Mouse (Mus musculus) lung, postnatal 0 days (tissue): Measurements from ENCODE around the gene Akirin1. TPM values are rescaled to one million over a fixed set of nuclear protein-coding genes. Genes with fewer than 3 reads are reported as not detected.

Source experiments
- ATAC-seq: fragments of 200-750 bp; cut with Nextera tagmentation; 2 replicates; pipeline ENCODE4 v1.8.0; 2017; ENCODE audit warnings: moderate library complexity
- DNase-seq: peaks from one replicate; pipeline ENCODE4 v3.0.0-alpha.2; 2016; ENCODE audit warnings: low spot score
- H3K27ac ChIP-seq: fragments of 300-500 bp; sonication (generic); 2 replicates; pipeline ENCODE4 v1.5.1; 2014; ENCODE audit warnings: antibody characterized with exemption, mild to moderate bottlenecking, low read length, mixed read lengths
- H3K27me3 ChIP-seq: fragments of 300-500 bp; sonication (generic); replicated peaks from 2 replicates; pipeline ENCODE4 v1.6.1; 2014; ENCODE audit warnings: low read length, mixed read lengths; ENCODE audit not compliant: insufficient read depth
- H3K36me3 ChIP-seq: fragments of 300-500 bp; sonication (generic); 2 replicates; pipeline ENCODE4 v1.6.1; 2014; ENCODE audit warnings: low read length, mixed read lengths; ENCODE audit not compliant: insufficient read depth
- H3K4me1 ChIP-seq: fragments of 300-500 bp; sonication (generic); 2 replicates; pipeline ENCODE4 v1.6.1; 2014; ENCODE audit warnings: antibody characterized with exemption, low read depth, low read length, mixed read lengths; ENCODE audit not compliant: insufficient read depth
- H3K4me2 ChIP-seq: fragments of 300-500 bp; sonication (generic); replicated peaks from 2 replicates; pipeline ENCODE4 v1.6.1; 2014; ENCODE audit warnings: low read depth, mild to moderate bottlenecking, low read length, moderate library complexity, mixed read lengths
- H3K4me3 ChIP-seq: fragments of 300-500 bp; sonication (generic); 2 replicates; pipeline ENCODE4 v1.5.1; 2014; ENCODE audit warnings: low read depth, low read length
- H3K9ac ChIP-seq: fragments of 300-500 bp; sonication (generic); replicated peaks from 2 replicates; pipeline ENCODE4 v1.6.1; 2014; ENCODE audit warnings: low read depth, mild to moderate bottlenecking
- H3K9me3 ChIP-seq: fragments of 300-500 bp; sonication (generic); 2 replicates; pipeline ENCODE4 v1.6.1; 2016; ENCODE audit warnings: low read length, mixed read lengths
- CTCF ChIP-seq: IDR thresholded peaks from 2 replicates; pipeline ENCODE4 v1.5.1; 2016; ENCODE audit warnings: antibody characterized with exemption, mild to moderate bottlenecking
- EP300 ChIP-seq: IDR thresholded peaks from 2 replicates; pipeline ENCODE4 v1.6.1; 2016; ENCODE audit warnings: antibody characterized with exemption, mild to moderate bottlenecking, control low read depth
- WGBS: fragments of 180-500 bp; shearing (Covaris S2); extraction: QIAGEN DNeasy Blood & Tissue Kit; methylation state at CpG from one replicate; pipeline ENCODE4 v1.1.7; 2014; 5-methylcytosine and 5-hydroxymethylcytosine counted together
- polyA plus RNA-seq: library from polyadenylated mRNA; unstranded; fragments of >200 nt; fragmentation: Nextera tagmentation; extraction: Ambion mirVana; gene quantifications from 2 replicates; pipeline ENCODE4 v1.2.1, GENCODE M21; 2015

Akirin1 gene
- polyA plus RNA-seq, 1 experiment from 2014 or later = 37.9 TPM

GRCm38 (mm10) chr4:123749484-123750130, 538 bp downstream of the Akirin1 start:
- no peak for TF ChIP-seq CTCF
- no peak for TF ChIP-seq EP300
- WGBS = 2% methylated on average over 49 of the region's 55 CpGs
- DNase-seq (peak; percentile 32), ATAC-seq (peak; percentile 79)
- Histone ChIP-seq H3K36me3 (no peaks in the 10 kb centered on the region), H3K9ac (peak overlapping the region; percentile 97), H3K4me3 (peak overlapping the region; percentile 94), H3K27me3 (no peaks in the 10 kb centered on the region), H3K9me3 (no peaks in the 10 kb centered on the region), H3K27ac (peak overlapping the region; percentile 82), H3K4me1 (peaks cover 3% of the 10 kb centered on the region; the same call in 1 of the 2 replicates), H3K4me2 (peak overlapping the region; percentile 84)

DNA sequence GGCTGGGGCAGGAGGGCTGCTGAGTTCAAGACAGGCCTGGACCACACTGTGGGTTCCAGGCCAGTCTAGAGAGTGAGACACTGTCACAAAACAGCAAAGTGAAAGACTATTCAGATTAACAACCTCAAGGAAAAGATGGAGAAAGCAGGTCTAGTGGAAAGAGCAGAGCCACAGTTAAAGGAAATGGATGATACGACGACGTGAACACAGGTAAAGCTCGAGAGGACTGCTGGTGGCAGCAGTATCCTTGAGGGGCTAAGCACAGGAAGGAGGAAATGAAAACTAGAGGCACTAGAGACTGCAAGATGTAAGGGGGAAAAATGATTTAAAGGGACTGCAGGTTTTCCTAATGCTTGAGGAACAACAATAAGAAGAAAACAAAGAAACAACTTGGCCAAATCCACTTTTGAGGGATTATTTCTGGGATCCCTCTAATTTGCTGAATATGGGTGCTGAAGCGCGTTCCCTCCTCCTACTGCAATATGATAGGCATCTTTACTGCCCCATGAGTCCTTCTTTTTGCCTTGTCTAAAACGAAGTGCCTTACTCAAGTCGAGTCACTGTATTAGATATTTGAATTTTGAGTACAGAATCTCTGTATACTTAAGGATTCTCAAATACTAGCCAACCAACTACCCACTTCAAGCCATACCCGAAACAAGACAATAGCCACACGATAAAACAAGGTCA, 1.3 kb downstream of the Akirin1 start:
- ATAC-seq (no peak), DNase-seq (peak; percentile 22)
- H3K27ac ChIP-seq = no peak overlapping the region
- H3K36me3 ChIP-seq = no peaks in the 10 kb centered on the region
- WGBS = 9% methylated on average over 10 of the region's 10 CpGs
- TF ChIP-seq EP300 (no peak), CTCF (no peak)
- H3K4me2 ChIP-seq = peak overlapping the region; percentile 84
- peak overlapping the region; percentile 97 for H3K9ac ChIP-seq
- H3K4me1 ChIP-seq = peaks cover 3% of the 10 kb centered on the region; the same call in 1 of the 2 replicates
- H3K9me3 ChIP-seq = no peaks in the 10 kb centered on the region
- peak overlapping the region; percentile 94 for H3K4me3 ChIP-seq
- H3K27me3 ChIP-seq = no peaks in the 10 kb centered on the region

GRCm38 (mm10) chr4:123745221-123745775, 4.8 kb downstream of the Akirin1 start:
- Histone ChIP-seq H3K36me3 (peaks cover 18% of the 10 kb centered on the region; the same call in 1 of the 2 replicates), H3K27me3 (no peaks in the 10 kb centered on the region), H3K9me3 (no peaks in the 10 kb centered on the region), H3K4me1 (no peaks in the 10 kb centered on the region; the same call in 1 of the 2 replicates), H3K9ac (no peak overlapping the region), H3K27ac (no peak overlapping the region), H3K4me3 (no peak overlapping the region), H3K4me2 (no peak overlapping the region)
- no peak for TF ChIP-seq EP300
- peak; percentile 5; the same call in 1 of the 2 replicates for TF ChIP-seq CTCF
- ATAC-seq = no peak
- 86% methylated on average over 4 of the region's 4 CpGs for WGBS
- DNase-seq = no peak

- no peak for TF ChIP-seq EP300
- no peak for TF ChIP-seq CTCF
- H3K27me3 ChIP-seq = no peaks in the 10 kb centered on the region
- no peak overlapping the region for H3K27ac ChIP-seq
- no peak overlapping the region for H3K4me3 ChIP-seq
- H3K36me3 ChIP-seq = peaks cover 29% of the 10 kb centered on the region; the same call in 1 of the 2 replicates
- H3K4me1 ChIP-seq = no peaks in the 10 kb centered on the region; the same call in 1 of the 2 replicates
- no peak for DNase-seq
- H3K9me3 ChIP-seq = no peaks in the 10 kb centered on the region
- H3K4me2 ChIP-seq = no peak overlapping the region
- no peak overlapping the region for H3K9ac ChIP-seq
- 80% methylated on average over 1 of the region's 1 CpGs for WGBS
- no peak for ATAC-seq
These were observed 7.3 kb downstream of the Akirin1 start for GRCm38 (mm10) chr4:123742891-123743290.

- H3K4me3 ChIP-seq = no peak overlapping the region
- DNase-seq = no peak
- peaks cover 38% of the 10 kb centered on the region for H3K36me3 ChIP-seq
- no peak overlapping the region for H3K27ac ChIP-seq
- H3K9me3 ChIP-seq = no peaks in the 10 kb centered on the region
- H3K4me1 ChIP-seq = no peaks in the 10 kb centered on the region
- 96% methylated on average over 4 of the region's 4 CpGs for WGBS
- no peak for TF ChIP-seq EP300
- TF ChIP-seq CTCF = no peak
- no peak overlapping the region for H3K9ac ChIP-seq
- ATAC-seq = no peak
- no peak overlapping the region for H3K4me2 ChIP-seq
- H3K27me3 ChIP-seq = no peaks in the 10 kb centered on the region
These were observed 11.4 kb downstream of the Akirin1 start for GRCm38 (mm10) chr4:123738708-123739107.

- H3K4me1 ChIP-seq = no peaks in the 10 kb centered on the region
- H3K27ac ChIP-seq = no peak overlapping the region
- DNase-seq = no peak
- H3K27me3 ChIP-seq = no peaks in the 10 kb centered on the region
- no peak for ATAC-seq
- no peak overlapping the region for H3K4me3 ChIP-seq
- no peak overlapping the region for H3K9ac ChIP-seq
- H3K4me2 ChIP-seq = no peak overlapping the region
- no peak for TF ChIP-seq CTCF
- no peak for TF ChIP-seq EP300
- 90% methylated on average over 9 of the region's 9 CpGs for WGBS
- no peaks in the 10 kb centered on the region for H3K9me3 ChIP-seq
- H3K36me3 ChIP-seq = peaks cover 15% of the 10 kb centered on the region
These were observed 16.6 kb downstream of the Akirin1 start for GRCm38 (mm10) chr4:123733532-123733931.
